Mouse (Mus musculus) erythroblast, embryonic 14.5 days (primary cell): ENCODE measurements around the gene Rnls.

Experiments
- GATA1 ChIP-seq: IDR thresholded peaks from 2 replicates; pipeline ENCODE4 v1.6.1; 2012; ENCODE audit warnings: low read length, inconsistent platforms, mixed read lengths
- TAL1 ChIP-seq: IDR thresholded peaks from 3 replicates; pipeline ENCODE4 v1.6.1; 2012; ENCODE audit warnings: low read length, inconsistent platforms, mixed read lengths

GRCm38 (mm10) chr19:33253893-33254292 lies 138.2 kb downstream of the Rnls start:
- no peak for TF ChIP-seq GATA1
- no peak for TF ChIP-seq TAL1
